Mouse (Mus musculus): ENCODE measurements around the gene Synj2. TPM values are rescaled to one million over a fixed set of nuclear protein-coding genes. Genes with fewer than 3 reads are reported as not detected.

Synj2 gene
- polyA plus RNA-seq, 1 experiment from 2014 or later: 3.5 TPM

DNA sequence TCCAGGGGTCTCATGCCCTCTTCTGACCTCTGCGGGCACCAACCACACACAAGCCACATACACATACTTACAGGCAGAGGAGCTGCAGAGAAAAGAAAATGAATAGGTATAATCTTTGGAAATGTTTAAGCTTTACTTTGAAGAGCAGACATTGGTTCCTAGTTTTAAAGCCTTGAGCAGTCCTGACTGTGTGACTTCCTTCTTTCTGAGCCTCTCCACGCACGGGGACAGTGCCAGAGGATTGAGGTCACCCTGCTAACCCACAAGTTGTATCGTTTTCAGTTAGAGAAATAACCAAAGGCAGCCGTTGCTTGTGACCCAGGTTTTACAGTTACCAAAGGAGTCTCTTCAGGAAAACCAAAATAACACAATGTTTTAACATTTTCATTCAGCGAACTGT, 12.0 kb upstream of the Synj2 start:
- no peak overlapping the region for H3K4me3 ChIP-seq (ENCODE audit: low read length)
- 87% methylated on average over 6 of the region's 6 CpGs for WGBS
- H3K9me3 ChIP-seq (ENCODE audit: control insufficient read depth, low read length): no peaks in the 10 kb centered on the region
- H3K4me2 ChIP-seq (ENCODE audit: low read depth, low read length): no peak overlapping the region
- no peak for ATAC-seq
- H3K36me3 ChIP-seq (ENCODE audit: control insufficient read depth, insufficient read depth, low read length): peaks cover 4% of the 10 kb centered on the region; the same call in 1 of the 2 replicates
- no peaks in the 10 kb centered on the region for H3K4me1 ChIP-seq (ENCODE audit: control insufficient read depth, insufficient read depth, low read length)
- no peak overlapping the region for H3K9ac ChIP-seq (ENCODE audit: low read depth, low read length)
- H3K27ac ChIP-seq (ENCODE audit: low read length): no peak overlapping the region
- no peaks in the 10 kb centered on the region for H3K27me3 ChIP-seq (replicated peaks; ENCODE audit: control insufficient read depth, insufficient read depth, low read length)

DNA sequence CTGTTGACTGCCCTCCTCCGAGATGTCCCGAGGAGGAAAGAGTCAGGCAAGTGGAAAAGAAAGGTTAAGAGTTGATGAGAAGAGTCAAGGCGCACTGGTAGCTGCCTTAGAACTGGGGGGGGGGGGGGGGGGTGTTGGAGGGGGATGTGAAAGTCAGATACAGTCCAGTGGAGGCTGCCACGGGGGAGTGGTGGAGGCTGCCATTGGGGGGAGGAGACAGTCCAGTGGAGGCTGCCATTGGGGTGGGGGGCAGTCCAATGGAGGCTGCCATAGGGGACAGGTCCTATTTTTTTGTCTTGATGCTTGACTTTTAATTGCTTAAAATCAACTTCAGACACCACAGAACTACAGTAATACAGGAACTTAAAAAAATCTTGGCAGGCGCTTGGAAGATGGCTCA, 8.9 kb upstream of the Synj2 start:
- H3K27me3 ChIP-seq (replicated peaks; ENCODE audit: control insufficient read depth, insufficient read depth, low read length): no peaks in the 10 kb centered on the region
- ATAC-seq: no peak
- H3K4me3 ChIP-seq (ENCODE audit: low read length): no peak overlapping the region

DNA sequence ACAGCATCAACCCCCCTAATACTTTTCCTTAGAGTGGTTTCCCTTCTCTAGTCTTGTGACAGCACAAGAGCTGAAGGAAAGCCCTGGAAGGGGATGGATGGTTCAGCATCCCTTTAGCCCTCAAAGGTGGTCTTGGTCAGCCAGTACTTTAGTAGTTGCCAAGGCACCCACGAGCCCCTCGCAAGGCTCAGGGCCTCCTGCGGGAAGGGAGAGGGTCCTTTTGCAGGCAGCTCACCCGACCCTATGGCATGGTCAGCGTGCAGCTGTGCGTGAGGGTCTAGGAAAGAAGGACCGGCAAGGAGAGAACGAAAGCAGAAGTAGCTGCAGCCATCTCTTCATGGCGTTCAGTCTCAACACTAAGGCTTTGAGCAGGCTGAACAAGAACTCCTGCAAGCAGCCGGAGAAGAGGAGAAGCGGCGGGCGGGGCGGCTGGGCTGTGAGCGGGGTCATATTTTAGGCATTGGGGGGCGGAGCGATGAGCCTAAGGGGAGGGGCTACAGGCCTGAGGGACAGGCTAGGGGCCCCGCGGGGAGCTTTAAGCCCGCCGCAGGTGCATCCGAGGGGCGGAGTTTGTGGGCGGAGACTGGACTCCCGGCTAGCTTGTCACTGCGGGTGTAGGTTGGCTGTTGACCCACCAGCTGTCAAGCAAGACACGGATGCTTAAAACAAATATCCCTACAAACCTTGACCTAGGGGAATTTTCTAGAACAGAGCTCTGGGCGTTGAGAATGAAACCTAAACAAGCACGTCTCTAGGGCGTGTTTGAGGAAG, 6.3 kb upstream of the Synj2 start:
- peaks cover 12% of the 10 kb centered on the region for H3K4me1 ChIP-seq (ENCODE audit: control insufficient read depth, insufficient read depth, low read length)
- H3K4me2 ChIP-seq (ENCODE audit: low read depth, low read length): peak overlapping the region; percentile 87
- no peaks in the 10 kb centered on the region for H3K9me3 ChIP-seq (ENCODE audit: control insufficient read depth, low read length)
- H3K27me3 ChIP-seq (replicated peaks; ENCODE audit: control insufficient read depth, insufficient read depth, low read length): no peaks in the 10 kb centered on the region
- ATAC-seq: peak; percentile 93
- H3K9ac ChIP-seq (ENCODE audit: low read depth, low read length): peak overlapping the region; percentile 57
- no peaks in the 10 kb centered on the region for H3K36me3 ChIP-seq (ENCODE audit: control insufficient read depth, insufficient read depth, low read length)
- peak overlapping the region; percentile 77 for H3K27ac ChIP-seq (ENCODE audit: low read length)
- H3K4me3 ChIP-seq (ENCODE audit: low read length): peak overlapping the region; percentile 44
- WGBS: 1% methylated on average over 30 of the region's 30 CpGs

More for the DNA sequence above, 8.9 kb upstream of the Synj2 start:
- whole genome bisulfite sequencing: 80% methylated on average over 5 of the region's 5 CpGs
- Histone ChIP-seq H3K4me1 (ENCODE audit: control insufficient read depth, insufficient read depth, low read length) (peaks cover 12% of the 10 kb centered on the region), H3K4me2 (ENCODE audit: low read depth, low read length) (no peak overlapping the region), H3K36me3 (ENCODE audit: control insufficient read depth, insufficient read depth, low read length) (no peaks in the 10 kb centered on the region; the same call in 1 of the 2 replicates), H3K9ac (ENCODE audit: low read depth, low read length) (no peak overlapping the region), H3K9me3 (ENCODE audit: control insufficient read depth, low read length) (no peaks in the 10 kb centered on the region), H3K27ac (ENCODE audit: low read length) (no peak overlapping the region)

DNA sequence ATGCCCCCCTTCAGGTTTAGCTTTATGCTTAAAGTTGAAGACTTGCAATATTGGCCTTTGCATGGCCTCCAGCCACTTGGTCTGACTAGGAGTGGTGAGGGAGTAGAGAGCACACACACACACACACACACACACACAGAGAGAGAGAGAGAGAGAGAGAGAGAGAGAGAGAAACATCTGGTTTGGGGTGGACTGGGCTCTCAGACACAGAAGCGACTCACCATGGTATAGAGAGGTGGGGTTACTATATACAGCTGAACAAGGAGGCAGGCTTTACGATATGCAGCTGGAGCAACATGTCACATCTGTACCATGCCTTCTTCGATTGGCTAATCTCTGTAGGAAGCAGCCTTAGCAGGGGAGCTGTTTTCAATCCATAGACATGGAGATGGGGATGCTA, 5.4 kb upstream of the Synj2 start:
- Histone ChIP-seq H3K9ac (ENCODE audit: low read depth, low read length) (no peak overlapping the region), H3K27me3 (replicated peaks; ENCODE audit: control insufficient read depth, insufficient read depth, low read length) (no peaks in the 10 kb centered on the region), H3K4me2 (ENCODE audit: low read depth, low read length) (no peak overlapping the region), H3K27ac (ENCODE audit: low read length) (peak overlapping the region; percentile 77), H3K4me3 (ENCODE audit: low read length) (no peak overlapping the region), H3K4me1 (ENCODE audit: control insufficient read depth, insufficient read depth, low read length) (peaks cover 12% of the 10 kb centered on the region), H3K36me3 (ENCODE audit: control insufficient read depth, insufficient read depth, low read length) (no peaks in the 10 kb centered on the region), H3K9me3 (ENCODE audit: control insufficient read depth, low read length) (no peaks in the 10 kb centered on the region)
- 46% methylated on average over 3 of the region's 3 CpGs for WGBS
- no peak for ATAC-seq

DNA sequence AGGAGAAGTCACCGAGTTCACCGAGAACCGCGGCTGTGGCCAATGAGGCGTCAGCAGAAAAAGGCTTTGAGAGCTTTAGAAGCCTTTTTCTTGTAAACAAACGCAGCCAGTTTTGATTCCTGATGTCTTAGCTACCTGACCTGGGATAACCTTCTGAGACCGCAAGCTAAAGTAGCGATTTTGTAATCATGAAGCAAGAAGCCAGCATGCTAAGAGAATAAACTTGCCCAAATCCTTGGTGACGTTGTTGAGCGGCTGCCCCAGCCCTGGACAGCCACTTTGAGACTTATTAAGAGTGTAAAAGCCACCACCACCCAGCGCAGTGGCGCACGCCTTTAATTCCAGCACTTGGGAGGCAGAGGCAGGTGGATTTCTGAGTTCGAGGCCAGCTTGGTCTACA, 4.8 kb upstream of the Synj2 start:
- Histone ChIP-seq H3K4me2 (ENCODE audit: low read depth, low read length) (no peak overlapping the region), H3K27ac (ENCODE audit: low read length) (no peak overlapping the region), H3K4me1 (ENCODE audit: control insufficient read depth, insufficient read depth, low read length) (peaks cover 12% of the 10 kb centered on the region), H3K36me3 (ENCODE audit: control insufficient read depth, insufficient read depth, low read length) (no peaks in the 10 kb centered on the region), H3K4me3 (ENCODE audit: low read length) (no peak overlapping the region), H3K9me3 (ENCODE audit: control insufficient read depth, low read length) (no peaks in the 10 kb centered on the region), H3K9ac (ENCODE audit: low read depth, low read length) (no peak overlapping the region), H3K27me3 (replicated peaks; ENCODE audit: control insufficient read depth, insufficient read depth, low read length) (no peaks in the 10 kb centered on the region)
- 72% methylated on average over 14 of the region's 14 CpGs for WGBS
- ATAC-seq: no peak

DNA sequence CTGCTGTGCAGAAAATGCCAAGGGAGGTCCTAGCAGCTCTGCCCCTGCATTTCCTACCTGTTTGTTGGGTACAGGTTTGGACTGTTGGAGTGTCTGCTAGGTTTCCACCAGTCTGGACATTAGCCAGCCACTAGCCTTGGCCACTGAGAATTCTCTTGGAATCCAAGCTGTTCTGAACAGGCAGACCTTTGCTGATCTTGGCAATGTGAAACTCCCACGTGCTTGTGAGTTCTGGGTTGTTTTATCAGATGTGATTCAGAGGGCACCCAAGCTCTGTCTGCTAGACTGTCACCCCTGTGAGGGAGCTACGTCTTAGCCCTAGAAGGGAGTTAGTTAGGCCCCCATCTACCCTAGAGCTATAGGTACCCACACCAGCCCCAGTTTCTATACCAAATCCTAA, 3.6 kb upstream of the Synj2 start:
- 74% methylated on average over 2 of the region's 2 CpGs for WGBS
- H3K9me3 ChIP-seq (ENCODE audit: control insufficient read depth, low read length): no peaks in the 10 kb centered on the region
- H3K27me3 ChIP-seq (replicated peaks; ENCODE audit: control insufficient read depth, insufficient read depth, low read length): no peaks in the 10 kb centered on the region
- no peak overlapping the region for H3K9ac ChIP-seq (ENCODE audit: low read depth, low read length)
- no peaks in the 10 kb centered on the region for H3K36me3 ChIP-seq (ENCODE audit: control insufficient read depth, insufficient read depth, low read length)
- H3K4me1 ChIP-seq (ENCODE audit: control insufficient read depth, insufficient read depth, low read length): peaks cover 19% of the 10 kb centered on the region
- no peak overlapping the region for H3K4me2 ChIP-seq (ENCODE audit: low read depth, low read length)
- no peak for ATAC-seq
- no peak overlapping the region for H3K4me3 ChIP-seq (ENCODE audit: low read length)
- no peak overlapping the region for H3K27ac ChIP-seq (ENCODE audit: low read length)

DNA sequence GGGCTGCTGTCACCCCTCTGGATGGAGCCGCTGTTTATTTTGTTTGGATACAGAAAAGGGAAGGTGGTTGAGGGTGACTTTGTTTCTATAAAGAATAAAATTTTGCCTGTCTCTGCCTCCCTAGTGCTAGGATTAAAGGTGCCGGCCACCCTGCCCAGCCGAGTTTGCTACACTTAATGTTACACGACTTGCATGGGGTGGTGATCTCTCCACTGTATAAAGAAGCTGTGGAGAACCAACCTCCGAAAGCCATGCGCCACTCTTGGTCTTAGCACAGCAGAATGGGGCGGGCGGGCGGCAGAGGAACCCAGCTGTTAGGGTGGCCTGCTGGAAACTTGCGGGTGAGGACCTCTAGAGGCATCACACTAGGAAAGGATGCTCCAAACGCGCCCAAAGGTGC, 1.2 kb upstream of the Synj2 start:
- no peak for ATAC-seq
- Histone ChIP-seq H3K4me3 (ENCODE audit: low read length) (no peak overlapping the region), H3K9ac (ENCODE audit: low read depth, low read length) (no peak overlapping the region), H3K27ac (ENCODE audit: low read length) (no peak overlapping the region), H3K36me3 (ENCODE audit: control insufficient read depth, insufficient read depth, low read length) (no peaks in the 10 kb centered on the region), H3K4me2 (ENCODE audit: low read depth, low read length) (no peak overlapping the region), H3K4me1 (ENCODE audit: control insufficient read depth, insufficient read depth, low read length) (peaks cover 24% of the 10 kb centered on the region), H3K27me3 (replicated peaks; ENCODE audit: control insufficient read depth, insufficient read depth, low read length) (no peaks in the 10 kb centered on the region), H3K9me3 (ENCODE audit: control insufficient read depth, low read length) (no peaks in the 10 kb centered on the region)
- WGBS: 69% methylated on average over 12 of the region's 12 CpGs

DNA sequence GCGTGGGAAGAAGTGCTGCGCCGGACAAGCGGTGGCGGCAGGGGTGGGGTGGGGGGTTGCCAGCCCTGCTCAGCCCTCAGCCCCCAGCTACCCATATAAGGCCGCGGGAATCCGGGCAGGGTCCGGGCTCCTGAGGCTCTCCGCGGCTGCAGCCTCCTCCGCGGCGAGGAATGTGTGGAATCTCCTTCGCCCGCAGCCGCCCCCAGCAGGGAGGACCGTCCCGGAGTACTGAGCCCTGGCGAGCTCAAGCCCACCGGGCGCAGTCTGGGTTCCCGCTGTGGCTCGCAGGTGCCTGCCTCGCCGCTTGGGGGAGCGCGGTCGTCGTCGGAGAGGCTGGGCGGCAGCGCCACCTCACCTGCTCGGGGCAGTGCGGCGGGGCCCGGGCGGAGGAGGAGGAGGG, 288 bp upstream of the Synj2 start:
- peak overlapping the region; percentile 81 for H3K4me3 ChIP-seq (ENCODE audit: low read length)
- H3K27me3 ChIP-seq (replicated peaks; ENCODE audit: control insufficient read depth, insufficient read depth, low read length): no peaks in the 10 kb centered on the region
- H3K4me2 ChIP-seq (ENCODE audit: low read depth, low read length): peak overlapping the region; percentile 92
- no peaks in the 10 kb centered on the region for H3K9me3 ChIP-seq (ENCODE audit: control insufficient read depth, low read length)
- peak overlapping the region; percentile 77 for H3K9ac ChIP-seq (ENCODE audit: low read depth, low read length)
- ATAC-seq: peak; percentile 92
- under 1% methylated on average over 26 of the region's 38 CpGs for WGBS
- no peak overlapping the region; the same call in 1 of the 2 replicates for H3K27ac ChIP-seq (ENCODE audit: low read length)
- H3K4me1 ChIP-seq (ENCODE audit: control insufficient read depth, insufficient read depth, low read length): peaks cover 18% of the 10 kb centered on the region
- H3K36me3 ChIP-seq (ENCODE audit: control insufficient read depth, insufficient read depth, low read length): no peaks in the 10 kb centered on the region

DNA sequence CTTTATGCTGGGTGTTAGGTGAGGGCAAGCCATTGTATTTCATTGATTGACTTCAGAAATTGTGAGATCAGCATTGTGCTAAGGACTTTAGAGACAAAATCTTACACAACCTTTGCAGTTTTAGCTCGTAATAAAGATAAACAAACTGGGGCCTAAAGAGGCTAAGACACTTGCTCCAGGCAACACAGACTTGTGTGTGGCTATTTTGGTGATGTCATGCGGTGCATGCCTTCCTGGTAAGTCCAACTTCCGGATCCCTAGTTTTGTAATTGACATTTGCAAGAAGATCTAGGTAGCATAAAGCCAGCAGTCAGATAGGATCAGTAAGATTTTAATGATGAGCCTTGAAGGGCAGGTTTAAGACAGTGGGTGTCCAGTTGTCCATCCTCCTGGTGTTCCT, 1.1 kb downstream of the Synj2 start:
- peaks cover 19% of the 10 kb centered on the region for H3K4me1 ChIP-seq (ENCODE audit: control insufficient read depth, insufficient read depth, low read length)
- peak overlapping the region; percentile 90 for H3K27ac ChIP-seq (ENCODE audit: low read length)
- peak overlapping the region; percentile 81 for H3K4me3 ChIP-seq (ENCODE audit: low read length)
- H3K9ac ChIP-seq (ENCODE audit: low read depth, low read length): peak overlapping the region; percentile 94; the same call in 1 of the 2 replicates
- no peaks in the 10 kb centered on the region for H3K27me3 ChIP-seq (replicated peaks; ENCODE audit: control insufficient read depth, insufficient read depth, low read length)
- H3K4me2 ChIP-seq (ENCODE audit: low read depth, low read length): peak overlapping the region; percentile 89
- no peaks in the 10 kb centered on the region for H3K36me3 ChIP-seq (ENCODE audit: control insufficient read depth, insufficient read depth, low read length)
- 49% methylated on average over 3 of the region's 3 CpGs for WGBS
- H3K9me3 ChIP-seq (ENCODE audit: control insufficient read depth, low read length): no peaks in the 10 kb centered on the region
- 0 out of 2 replicates have a peak, but pooled peaks have one; percentile 7 for ATAC-seq
